In genomic region chr3:118046536-118046935, GRCm38 (mm10) we compare ENCODE assay signal across 30 mouse cellular contexts.
DNase-seq lines count a peak whose midpoint lies in the region; ATAC-seq lines count a peak whose summit lies in the region.
"Had no signal": no experiment of that assay in that cellular context is flagged by ENCODE, and none has a peak within 500 bp of the region (broad histone marks: within the 10 kb centered on the region; RNA-seq: fewer than 3 reads in every experiment).

No protein-coding gene starts in this region.

- peak; percentile 33; the same call in 1 of the 2 replicates for ATAC-seq in forebrain, embryonic 12.5 days (ENCODE audit: low FRiP score)
- ATAC-seq in forebrain, embryonic 16.5 days, result no peak
- ATAC-seq in midbrain, embryonic 14.5 days (ENCODE audit: low FRiP score, low TSS enrichment), result no peak
- ATAC-seq in neural tube, embryonic 14.5 days (ENCODE audit: low read depth), result peak; percentile 17; the same call in 1 of the 2 replicates
- ATAC-seq: forebrain, embryonic 15.5 days; hindbrain, embryonic 16.5 days; intestine, embryonic 16.5 days; midbrain, embryonic 16.5 days had no signal

- WGBS in forebrain, embryonic 12.5 days, result 67% methylated on average over 11 of the region's 11 CpGs
- 51% methylated on average over 11 of the region's 11 CpGs for WGBS in forebrain, embryonic 16.5 days
- WGBS in midbrain, embryonic 14.5 days, result 80% methylated on average over 11 of the region's 11 CpGs
- 91% methylated on average over 11 of the region's 11 CpGs for WGBS in midbrain, embryonic 10.5 days
- WGBS in neural tube, embryonic 14.5 days, result 41% methylated on average over 11 of the region's 11 CpGs

- no peak overlapping the region for H3K4me3 ChIP-seq in forebrain, embryonic 12.5 days (replicated peaks)
- H3K4me3 ChIP-seq in forebrain, embryonic 16.5 days (replicated peaks; ENCODE audit: low read length), result no peak overlapping the region
- no peak overlapping the region for H3K4me3 ChIP-seq in midbrain, embryonic 14.5 days (replicated peaks; ENCODE audit: low read depth, low read length)
- no peak overlapping the region for H3K4me3 ChIP-seq in midbrain, embryonic 10.5 days
- no peak overlapping the region for H3K4me3 ChIP-seq in neural tube, embryonic 14.5 days (ENCODE audit: low read depth, low read length)
- H3K4me3 ChIP-seq: embryonic facial prominence, embryonic 12.5 days; forebrain, embryonic 15.5 days; gastrocnemius, adult 2 months; liver, embryonic 15.5 days had no signal

- H3K4me2 ChIP-seq in forebrain, embryonic 12.5 days, result no peak overlapping the region
- no peak overlapping the region for H3K4me2 ChIP-seq in forebrain, embryonic 16.5 days (ENCODE audit: low read length)
- H3K4me2 ChIP-seq in midbrain, embryonic 14.5 days (ENCODE audit: low read length), result no peak overlapping the region
- H3K4me2 ChIP-seq in neural tube, embryonic 14.5 days (ENCODE audit: low read depth, low read length), result no peak overlapping the region
- H3K4me2 ChIP-seq: embryonic facial prominence, embryonic 12.5 days; forebrain, embryonic 15.5 days; heart, embryonic 11.5 days; liver, embryonic 15.5 days; lung, embryonic 14.5 days had no signal

- DNase-seq in midbrain, embryonic 14.5 days, result peak; percentile 5
- DNase-seq in midbrain, embryonic 10.5 days (ENCODE audit: low spot score), result no peak
- no peak for DNase-seq in kidney, postnatal 14 days
- no peak for DNase-seq in cerebellum, adult 11 months
- DNase-seq: adrenal gland, postnatal 14 days; cerebellum, adult 18-20 months; cerebellum, postnatal 14 days; gastrocnemius, adult 2 months; gastrocnemius, postnatal 36 days; heart, adult 18-20 months; heart, postnatal 36 days; kidney, adult 8-10 months; layer of hippocampus, adult 9-11 months; lung, embryonic 14.5 days; lung, postnatal 14 days; right cerebral cortex, postnatal 4 days; thymus, adult 18-20 months; thymus, postnatal 36 days had no signal

- no peak overlapping the region for H3K27ac ChIP-seq in forebrain, embryonic 12.5 days
- no peak overlapping the region for H3K27ac ChIP-seq in forebrain, embryonic 16.5 days (ENCODE audit: low read length)
- H3K27ac ChIP-seq in midbrain, embryonic 14.5 days (replicated peaks; ENCODE audit: low read depth, low read length), result no peak overlapping the region
- H3K27ac ChIP-seq in midbrain, embryonic 10.5 days (replicated peaks), result no peak overlapping the region
- H3K27ac ChIP-seq in neural tube, embryonic 14.5 days (ENCODE audit: low read depth, low read length), result no peak overlapping the region
- H3K27ac ChIP-seq: embryonic facial prominence, embryonic 12.5 days; forebrain, embryonic 15.5 days; gastrocnemius, adult 2 months; kidney, postnatal 0 days; liver, embryonic 15.5 days; stomach, postnatal 0 days had no signal

- no peaks in the 10 kb centered on the region for H3K9me3 ChIP-seq in forebrain, embryonic 12.5 days
- no peaks in the 10 kb centered on the region for H3K9me3 ChIP-seq in forebrain, embryonic 16.5 days (ENCODE audit: control insufficient read depth, low read length)
- no peaks in the 10 kb centered on the region for H3K9me3 ChIP-seq in midbrain, embryonic 14.5 days (ENCODE audit: control insufficient read depth, low read length)
- no peaks in the 10 kb centered on the region for H3K9me3 ChIP-seq in midbrain, embryonic 10.5 days (replicated peaks)
- H3K9me3 ChIP-seq in neural tube, embryonic 14.5 days (ENCODE audit: control insufficient read depth, low read length), result no peaks in the 10 kb centered on the region
- H3K9me3 ChIP-seq: embryonic facial prominence, embryonic 12.5 days; forebrain, embryonic 15.5 days; liver, embryonic 15.5 days had no signal

- no peaks in the 10 kb centered on the region for H3K4me1 ChIP-seq in forebrain, embryonic 12.5 days
- H3K4me1 ChIP-seq in forebrain, embryonic 16.5 days (replicated peaks; ENCODE audit: control insufficient read depth, insufficient read depth, low read length), result no peaks in the 10 kb centered on the region
- no peaks in the 10 kb centered on the region for H3K4me1 ChIP-seq in midbrain, embryonic 14.5 days (ENCODE audit: control insufficient read depth, insufficient read depth, low read length)
- H3K4me1 ChIP-seq in midbrain, embryonic 10.5 days, result 0 out of 2 replicates have a peak, but pooled peaks cover 3% of the 10 kb centered on the region
- H3K4me1 ChIP-seq in neural tube, embryonic 14.5 days (ENCODE audit: control insufficient read depth, insufficient read depth, low read length), result no peaks in the 10 kb centered on the region
- H3K4me1 ChIP-seq: liver, embryonic 15.5 days had no signal

- no peaks in the 10 kb centered on the region for H3K36me3 ChIP-seq in forebrain, embryonic 12.5 days (replicated peaks)
- no peaks in the 10 kb centered on the region for H3K36me3 ChIP-seq in forebrain, embryonic 16.5 days (ENCODE audit: control insufficient read depth, insufficient read depth)
- H3K36me3 ChIP-seq in midbrain, embryonic 14.5 days (ENCODE audit: control insufficient read depth, insufficient read depth, low read length), result no peaks in the 10 kb centered on the region
- H3K36me3 ChIP-seq in midbrain, embryonic 10.5 days, result no peaks in the 10 kb centered on the region
- no peaks in the 10 kb centered on the region for H3K36me3 ChIP-seq in neural tube, embryonic 14.5 days (ENCODE audit: control insufficient read depth, insufficient read depth, low read length)
- H3K36me3 ChIP-seq: embryonic facial prominence, embryonic 12.5 days; forebrain, embryonic 15.5 days; liver, embryonic 15.5 days had no signal

- no peak overlapping the region for H3K9ac ChIP-seq in forebrain, embryonic 12.5 days
- no peak overlapping the region for H3K9ac ChIP-seq in forebrain, embryonic 16.5 days (replicated peaks; ENCODE audit: low read depth, low read length)
- no peak overlapping the region for H3K9ac ChIP-seq in midbrain, embryonic 14.5 days (replicated peaks; ENCODE audit: low read length)
- H3K9ac ChIP-seq in neural tube, embryonic 14.5 days (replicated peaks; ENCODE audit: low read depth, low read length), result no peak overlapping the region
- H3K9ac ChIP-seq: embryonic facial prominence, embryonic 12.5 days; forebrain, embryonic 15.5 days; liver, embryonic 15.5 days; lung, embryonic 14.5 days had no signal

- no peaks in the 10 kb centered on the region for H3K27me3 ChIP-seq in forebrain, embryonic 12.5 days
- H3K27me3 ChIP-seq in forebrain, embryonic 16.5 days (replicated peaks; ENCODE audit: control insufficient read depth, insufficient read depth, low read length), result no peaks in the 10 kb centered on the region
- H3K27me3 ChIP-seq in midbrain, embryonic 14.5 days (ENCODE audit: control insufficient read depth, insufficient read depth, low read length), result no peaks in the 10 kb centered on the region
- H3K27me3 ChIP-seq in midbrain, embryonic 10.5 days (ENCODE audit: low read depth, poor library complexity, severe bottlenecking), result no peaks in the 10 kb centered on the region
- H3K27me3 ChIP-seq in neural tube, embryonic 14.5 days (ENCODE audit: control insufficient read depth, insufficient read depth, low read length), result no peaks in the 10 kb centered on the region
- H3K27me3 ChIP-seq: embryonic facial prominence, embryonic 12.5 days; forebrain, embryonic 15.5 days; liver, embryonic 15.5 days had no signal

Comparison
In these comparisons a context has a peak if more than half of its experiments do, and no peak if none do; other contexts are left out.
1. ATAC-seq: peak in forebrain, embryonic 12.5 days (single experiment) and neural tube, embryonic 14.5 days (single experiment); none in forebrain, embryonic 16.5 days (single experiment) and midbrain, embryonic 14.5 days (single experiment).